In genomic region chr14:114876427-114876826, GRCm38 (mm10) we compare ENCODE assay signal across 18 mouse cellular contexts.
DNase-seq lines count a peak whose midpoint lies in the region; ATAC-seq and TF ChIP-seq lines count a peak whose summit lies in the region.
"Had no signal": no experiment of that assay in that cellular context is flagged by ENCODE, and none has a peak within 500 bp of the region (broad histone marks: within the 10 kb centered on the region; RNA-seq: fewer than 3 reads in every experiment).

No protein-coding gene starts in this region.

- no peaks in the 10 kb centered on the region for H3K36me3 ChIP-seq in lung, embryonic 14.5 days (ENCODE audit: insufficient read depth)
- H3K36me3 ChIP-seq in limb, embryonic 11.5 days (ENCODE audit: control insufficient read depth, insufficient read depth, low read length) = no peaks in the 10 kb centered on the region
- H3K36me3 ChIP-seq: forebrain, embryonic 12.5 days; heart, embryonic 15.5 days; neural tube, embryonic 13.5 days had no signal

- H3K9me3 ChIP-seq in lung, embryonic 14.5 days (ENCODE audit: low read depth, low read length) = no peaks in the 10 kb centered on the region
- no peaks in the 10 kb centered on the region for H3K9me3 ChIP-seq in limb, embryonic 11.5 days (ENCODE audit: control insufficient read depth, low read length)
- H3K9me3 ChIP-seq: forebrain, embryonic 12.5 days; heart, embryonic 15.5 days; neural tube, embryonic 13.5 days had no signal

- no peak overlapping the region for H3K27ac ChIP-seq in lung, embryonic 14.5 days (ENCODE audit: low read depth)
- H3K27ac ChIP-seq in limb, embryonic 11.5 days (replicated peaks; ENCODE audit: low read depth, low read length) = no peak overlapping the region; the same call in 1 of the 2 replicates
- H3K27ac ChIP-seq: forebrain, embryonic 12.5 days; heart, embryonic 15.5 days; neural tube, embryonic 13.5 days had no signal

- no peak overlapping the region for H3K4me2 ChIP-seq in lung, embryonic 14.5 days
- H3K4me2 ChIP-seq in limb, embryonic 11.5 days (ENCODE audit: low read depth, severe bottlenecking) = no peak overlapping the region
- H3K4me2 ChIP-seq: forebrain, embryonic 12.5 days; heart, embryonic 15.5 days; neural tube, embryonic 13.5 days had no signal

- DNase-seq in lung, embryonic 14.5 days = peak; percentile 13
- no peak for DNase-seq in lung, adult 18-20 months
- peak; percentile 75 for DNase-seq in embryo, embryonic 10 days (ENCODE audit: low spot score)
- peak; percentile 45 for DNase-seq in embryo, embryonic 11 days
- no peak for DNase-seq in limb, embryonic 11.5 days (ENCODE audit: low spot score)
- DNase-seq in natural killer cell, adult 2 months (ENCODE audit: low spot score in 2 of 2) = no peak
- DNase-seq: adrenal gland, adult 2 months; cerebellum, adult 2 months; gastrocnemius, postnatal 10 days; kidney, adult 9 months; kidney, postnatal 25 days; lung, postnatal 36 days; right cerebral cortex, postnatal 25 days had no signal

- H3K27me3 ChIP-seq in lung, embryonic 14.5 days (ENCODE audit: insufficient read depth, low read length) = no peaks in the 10 kb centered on the region
- no peaks in the 10 kb centered on the region for H3K27me3 ChIP-seq in limb, embryonic 11.5 days (ENCODE audit: control insufficient read depth, insufficient read depth, low read length)
- H3K27me3 ChIP-seq: forebrain, embryonic 12.5 days; heart, embryonic 15.5 days; neural tube, embryonic 13.5 days had no signal

- ATAC-seq in lung, embryonic 14.5 days (ENCODE audit: insufficient read depth) = no peak; the same call in 1 of the 2 replicates
- ATAC-seq in limb, embryonic 11.5 days (ENCODE audit: insufficient number of reproducible peaks, low FRiP score, low TSS enrichment, low read depth) = no peak
- ATAC-seq in frontal cortex, adult (ENCODE audit: low TSS enrichment) = no peak
- ATAC-seq: inflammation-experienced regulatory T-cells, adult 6 months had no signal

- H3K4me1 ChIP-seq in lung, embryonic 14.5 days (ENCODE audit: insufficient read depth) = no peaks in the 10 kb centered on the region
- H3K4me1 ChIP-seq in limb, embryonic 11.5 days (ENCODE audit: control insufficient read depth, insufficient read depth, low read length) = peaks cover 8% of the 10 kb centered on the region

- WGBS in lung, embryonic 14.5 days = 30% methylated on average over 9 of the region's 9 CpGs
- WGBS in limb, embryonic 11.5 days = 47% methylated on average over 9 of the region's 9 CpGs

- H3K9ac ChIP-seq in lung, embryonic 14.5 days = no peak overlapping the region
- H3K9ac ChIP-seq in limb, embryonic 11.5 days (ENCODE audit: low read length) = 0 out of 2 replicates have a peak overlapping the region, but pooled peaks have one; percentile 37
- H3K9ac ChIP-seq: forebrain, embryonic 12.5 days; heart, embryonic 15.5 days; neural tube, embryonic 13.5 days had no signal

- no peak overlapping the region for H3K4me3 ChIP-seq in lung, embryonic 14.5 days (ENCODE audit: low read depth, low read length)
- H3K4me3 ChIP-seq in limb, embryonic 11.5 days (ENCODE audit: low read depth, low read length) = no peak overlapping the region
- H3K4me3 ChIP-seq: forebrain, embryonic 12.5 days; heart, embryonic 15.5 days; neural tube, embryonic 13.5 days had no signal

- TF ChIP-seq CTCF in lung, embryonic 14.5 days (IDR thresholded peaks at IDR 0.05; ENCODE audit: low read depth) = no peak

Comparison
In these comparisons a context has a peak if more than half of its experiments do, and no peak if none do; other contexts are left out.
1. DNase-seq: peak in lung, embryonic 14.5 days (single experiment), embryo, embryonic 10 days (single experiment) and embryo, embryonic 11 days (single experiment); none in lung, adult 18-20 months (0 of 2), limb, embryonic 11.5 days (single experiment) and natural killer cell, adult 2 months (0 of 2).